Mouse (Mus musculus): Measurements from ENCODE around the gene Ptger1.

- TF ChIP-seq CTCF (IDR thresholded peaks at IDR 0.05; ENCODE audit: low read depth, low read length) (no peak), GATA1 (IDR thresholded peaks at IDR 0.05; ENCODE audit: borderline replicate concordance, low read length) (no peak), TAL1 (conservative IDR thresholded peaks at IDR 0.05; ENCODE audit: low read depth, low read length) (no peak), GATA2 (IDR thresholded peaks at IDR 0.05; ENCODE audit: borderline replicate concordance, low read depth, low read length) (no peak), POLR2AphosphoS5 (IDR thresholded peaks at IDR 0.05; ENCODE audit: insufficient replicate concordance, low read depth, low read length) (no peak)
These were observed 6.5 kb downstream of the Ptger1 start for GRCm38 (mm10) chr8:83672936-83673335.
